Mouse (Mus musculus) liver, adult 2 months (tissue): ENCODE data around the gene Copg1. TPM values are rescaled to one million over a fixed set of nuclear protein-coding genes. Genes with fewer than 3 reads are reported as not detected.
A peak's percentile ranks its signal among the peaks of the same experiment; 100 is the strongest.

Experiments
- DNase-seq: peaks from one replicate; pipeline ENCODE4 v3.0.0-alpha.2; 2011; ENCODE audit warnings: low read depth, low spot score; ENCODE audit errors: extremely low read depth
- H3K27ac ChIP-seq: fragments of 200-500 bp; replicated peaks from 2 replicates; pipeline ENCODE4 v1.5.1; 2012; ENCODE audit warnings: low read depth, mild to moderate bottlenecking, control low read depth, inconsistent platforms, low read length; ENCODE audit not compliant: insufficient read depth
- H3K27me3 ChIP-seq: fragments of 200-500 bp; 2 replicates; pipeline ENCODE4 v1.6.1; 2012; ENCODE audit warnings: mild to moderate bottlenecking, moderate library complexity, low read length, inconsistent platforms; ENCODE audit not compliant: control insufficient read depth, insufficient read depth
- H3K36me3 ChIP-seq: fragments of 200-500 bp; 2 replicates; pipeline ENCODE4 v1.6.1; 2012; ENCODE audit warnings: low read length, inconsistent platforms; ENCODE audit not compliant: control insufficient read depth, insufficient read depth
- H3K4me1 ChIP-seq: fragments of 200-500 bp; 2 replicates; pipeline ENCODE4 v1.6.1; 2011; ENCODE audit warnings: low read length; ENCODE audit not compliant: control insufficient read depth, insufficient read depth
- H3K4me3 ChIP-seq: fragments of 200-500 bp; 2 replicates; pipeline ENCODE4 v1.5.1; 2011; ENCODE audit warnings: low read depth, mild to moderate bottlenecking, control low read depth, low read length, moderate library complexity; ENCODE audit not compliant: insufficient read depth
- H3K79me2 ChIP-seq: fragments of 200-500 bp; 2 replicates; pipeline ENCODE4 v1.6.1; 2012; ENCODE audit warnings: inconsistent platforms, mild to moderate bottlenecking, low read length, moderate library complexity; ENCODE audit not compliant: control insufficient read depth, insufficient read depth
- H3K9ac ChIP-seq: fragments of 200-500 bp; 2 replicates; pipeline ENCODE4 v1.6.1; 2012; ENCODE audit warnings: low read depth, mild to moderate bottlenecking, control low read depth, inconsistent platforms, low read length
- CTCF ChIP-seq: fragments of 200-500 bp; IDR thresholded peaks from 2 replicates; pipeline ENCODE4 v1.5.1; 2011; ENCODE audit warnings: low read depth, low read length, control low read depth
- POLR2A ChIP-seq: fragments of 200-500 bp; IDR thresholded peaks from 2 replicates; pipeline ENCODE4 v1.6.1; 2011; ENCODE audit warnings: low read length, control low read depth; ENCODE audit not compliant: insufficient read depth; ENCODE audit errors: extremely low read depth
- WGBS: fragments of 180-500 bp; shearing (Covaris S2); methylation state at CpG from one replicate; pipeline ENCODE4 v1.1.7; 2018; 5-methylcytosine and 5-hydroxymethylcytosine counted together
- polyA plus RNA-seq: library from polyadenylated mRNA; depleted of rRNA; stranded (reverse); fragments of >200 nt; gene quantifications from 2 replicates; pipeline ENCODE4 v1.2.3, GENCODE M21; 2012
- total RNA-seq: library from RNA; depleted of rRNA; stranded (reverse); fragments of >200 nt; gene quantifications from 2 replicates; pipeline ENCODE4 v1.2.3, GENCODE M21; 2014

The Copg1 gene
- total and polyA plus RNA-seq, 2 experiments: 21.5 to 41.1 TPM

DNA sequence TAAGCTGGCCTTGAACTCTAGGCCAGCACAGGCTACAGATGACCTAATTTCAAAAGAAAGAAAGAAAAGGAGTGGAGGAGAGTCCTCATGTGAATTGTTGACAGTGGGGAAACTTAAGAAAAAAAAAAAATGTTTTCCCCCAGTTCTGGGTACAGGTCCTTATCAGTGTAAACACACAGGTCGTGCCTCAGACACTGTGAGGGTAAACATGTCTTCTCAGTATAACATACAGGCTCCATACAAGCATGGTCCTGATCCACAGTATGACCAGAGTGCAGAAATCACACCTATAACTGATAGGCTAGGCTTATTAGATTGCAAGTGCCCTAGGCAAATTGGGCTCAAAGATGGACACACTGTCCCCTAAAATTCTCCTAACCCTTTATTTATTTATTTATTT lies 17.2 kb upstream of the Copg1 start:
- DNase-seq: no peak
- Histone ChIP-seq H3K27ac (no peak overlapping the region), H3K4me1 (peaks cover 18% of the 10 kb centered on the region), H3K27me3 (no peaks in the 10 kb centered on the region), H3K9ac (no peak overlapping the region), H3K36me3 (no peaks in the 10 kb centered on the region), H3K4me3 (no peak overlapping the region), H3K79me2 (no peaks in the 10 kb centered on the region)
- WGBS: 25% methylated on average over 1 of the region's 1 CpGs
- TF ChIP-seq CTCF: no peak
- TF ChIP-seq POLR2A: no peak

DNA sequence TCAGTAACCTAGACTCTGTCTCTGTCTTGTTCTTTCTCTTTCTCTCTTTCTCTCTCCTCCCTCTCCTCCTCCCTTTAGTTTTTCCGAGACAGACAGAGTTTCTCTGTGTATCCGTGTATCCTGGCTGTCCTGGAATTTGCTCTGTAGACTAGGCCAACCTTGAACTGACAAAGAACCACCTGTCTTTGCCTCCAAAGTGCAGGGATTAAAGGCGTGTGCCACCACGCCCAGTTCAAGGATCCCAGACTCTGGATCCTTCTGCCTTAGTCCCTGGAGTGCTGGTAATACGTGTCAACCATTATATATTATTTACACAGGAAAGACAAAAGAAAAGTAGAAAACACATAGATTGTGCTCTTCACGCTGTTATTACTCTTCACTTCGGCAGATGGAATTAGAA lies 16.4 kb upstream of the Copg1 start:
- no peak for DNase-seq
- peaks cover 26% of the 10 kb centered on the region for H3K4me1 ChIP-seq
- no peak overlapping the region for H3K27ac ChIP-seq
- no peak overlapping the region for H3K9ac ChIP-seq
- TF ChIP-seq POLR2A (no peak), CTCF (no peak)
- WGBS: 85% methylated on average over 7 of the region's 7 CpGs
- H3K36me3 ChIP-seq: no peaks in the 10 kb centered on the region
- H3K27me3 ChIP-seq: no peaks in the 10 kb centered on the region
- H3K4me3 ChIP-seq: no peak overlapping the region
- no peaks in the 10 kb centered on the region for H3K79me2 ChIP-seq

DNA sequence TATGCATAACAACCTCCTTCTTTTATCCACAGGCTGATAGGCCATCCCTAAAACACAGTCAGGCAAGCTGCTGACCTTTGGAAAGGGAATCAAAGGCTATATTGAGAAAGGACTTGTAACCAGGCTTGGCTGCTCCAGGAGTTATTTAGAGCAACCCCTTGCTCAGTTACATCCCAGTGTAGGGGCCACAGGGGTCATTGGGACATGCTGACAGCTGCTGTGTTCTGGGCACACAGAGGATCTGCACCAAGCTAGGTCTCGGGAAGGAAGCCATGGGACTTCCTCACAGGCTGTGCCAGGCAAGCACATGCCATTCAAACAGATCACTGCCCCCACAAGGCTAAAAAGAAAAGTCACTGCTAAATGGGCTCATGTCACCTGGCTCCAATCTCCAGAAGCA lies 14.5 kb upstream of the Copg1 start:
- no peak overlapping the region for H3K4me3 ChIP-seq
- H3K4me1 ChIP-seq: peaks cover 23% of the 10 kb centered on the region
- no peak overlapping the region for H3K9ac ChIP-seq
- H3K27me3 ChIP-seq: no peaks in the 10 kb centered on the region
- no peaks in the 10 kb centered on the region for H3K36me3 ChIP-seq
- TF ChIP-seq POLR2A: no peak
- 0 out of 2 replicates have a peak, but pooled peaks have one; percentile 8 for TF ChIP-seq CTCF
- peak; percentile 100 for DNase-seq
- H3K27ac ChIP-seq: 0 out of 2 replicates have a peak overlapping the region, but pooled peaks have one; percentile 2
- 10% methylated on average over 1 of the region's 1 CpGs for WGBS
- no peaks in the 10 kb centered on the region for H3K79me2 ChIP-seq

DNA sequence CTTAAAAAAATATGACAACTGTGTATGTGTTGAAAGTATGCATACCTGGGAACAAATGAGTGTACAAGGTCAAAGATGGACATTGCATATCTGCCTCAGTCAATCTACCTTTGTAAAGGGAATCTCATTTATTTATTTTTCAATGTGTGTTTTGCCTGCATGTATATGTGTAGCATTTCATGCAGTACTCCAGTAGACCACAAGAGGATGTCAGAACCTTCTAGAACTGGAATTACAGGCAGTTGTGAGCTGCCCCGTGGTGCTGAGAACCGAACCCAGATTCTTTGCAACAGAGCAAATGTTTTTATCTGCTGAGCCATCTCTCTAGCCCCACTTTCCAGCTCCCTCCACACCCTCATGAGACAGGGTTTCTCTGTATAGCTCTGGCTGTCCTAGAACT lies 13.7 kb upstream of the Copg1 start:
- Histone ChIP-seq H3K4me3 (no peak overlapping the region), H3K4me1 (peaks cover 22% of the 10 kb centered on the region), H3K27me3 (no peaks in the 10 kb centered on the region), H3K36me3 (no peaks in the 10 kb centered on the region), H3K79me2 (no peaks in the 10 kb centered on the region), H3K27ac (no peak overlapping the region), H3K9ac (no peak overlapping the region)
- 95% methylated on average over 2 of the region's 2 CpGs for WGBS
- TF ChIP-seq CTCF (no peak), POLR2A (no peak)
- no peak for DNase-seq

DNA sequence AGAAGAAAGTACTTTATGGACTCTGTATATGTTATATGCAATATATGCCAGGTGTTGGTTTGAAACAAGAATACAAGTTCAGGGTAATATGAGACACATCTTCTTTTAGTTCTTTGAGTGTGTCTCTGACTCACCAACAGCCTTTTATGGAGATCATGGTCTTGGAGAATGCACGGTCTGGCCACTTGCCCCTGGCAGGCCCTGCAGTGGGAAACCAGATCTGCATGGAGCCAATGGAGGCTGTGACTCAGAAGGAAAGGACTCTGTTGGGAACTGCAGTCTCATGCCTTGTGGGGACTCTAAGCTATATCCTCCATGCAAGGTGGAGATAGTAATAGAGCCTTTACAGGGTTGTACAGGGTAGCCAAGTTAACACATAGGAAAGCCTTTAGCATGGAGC lies 12.5 kb upstream of the Copg1 start:
- Histone ChIP-seq H3K27me3 (no peaks in the 10 kb centered on the region), H3K36me3 (no peaks in the 10 kb centered on the region), H3K4me1 (peaks cover 26% of the 10 kb centered on the region), H3K9ac (no peak overlapping the region), H3K27ac (no peak overlapping the region), H3K4me3 (no peak overlapping the region), H3K79me2 (no peaks in the 10 kb centered on the region)
- DNase-seq: no peak
- TF ChIP-seq CTCF: no peak
- no peak for TF ChIP-seq POLR2A
- WGBS: 88% methylated on average over 1 of the region's 1 CpGs

DNA sequence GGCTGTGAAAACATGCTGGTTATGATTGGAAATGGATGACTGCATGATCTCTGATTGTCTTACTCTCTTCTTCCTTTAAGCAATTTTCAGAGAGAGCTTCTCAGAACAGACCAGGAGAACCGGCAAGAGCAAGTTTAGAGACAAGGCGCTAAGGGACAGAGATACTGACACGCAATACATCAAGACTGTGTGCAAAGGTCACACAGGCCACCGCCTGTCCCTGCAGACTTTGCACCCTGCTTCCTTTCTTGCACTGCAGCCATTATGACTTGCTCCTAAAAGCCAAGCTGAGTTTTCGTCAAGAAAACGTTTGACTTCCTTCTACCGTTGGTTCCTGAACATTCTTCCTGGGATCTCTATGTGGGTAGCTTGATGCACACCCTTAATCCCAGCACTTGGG lies 12.1 kb upstream of the Copg1 start:
- H3K79me2 ChIP-seq: no peaks in the 10 kb centered on the region
- WGBS: 27% methylated on average over 7 of the region's 7 CpGs
- no peak overlapping the region for H3K4me3 ChIP-seq
- TF ChIP-seq CTCF (no peak), POLR2A (no peak)
- no peaks in the 10 kb centered on the region for H3K27me3 ChIP-seq
- H3K9ac ChIP-seq: no peak overlapping the region
- H3K36me3 ChIP-seq: no peaks in the 10 kb centered on the region
- peak overlapping the region; percentile 9 for H3K27ac ChIP-seq
- peaks cover 26% of the 10 kb centered on the region for H3K4me1 ChIP-seq
- peak; percentile 68 for DNase-seq
